Mouse (Mus musculus) spleen, embryonic (tissue): Measurements from ENCODE around the gene Gm7682.
"Not testable (repeated sequence)": the region's sequence is repeated elsewhere in the genome, so short reads cannot be mapped to it uniquely, and the experiment has no call there.

Experiments used
- CTCF ChIA-PET: fragments of 350-600 bp; sonication (Branson Sonifier 250); formaldehyde crosslinking; loops from one replicate; lab custom pipeline; 2022; lab: Charles Lee

The Gm7682 gene

GRCm38 (mm10) chr5:94445484-94445883, at the start of gene Gm7682:
Gm7682 (plus strand) TSS chr5:94445784.
- CTCF ChIA-PET, result not testable (repeated sequence)
